Mouse (Mus musculus) forebrain, postnatal 0 days (tissue): ENCODE results near the gene Atg4d. TPM values are rescaled to one million over a fixed set of nuclear protein-coding genes. Genes with fewer than 3 reads are reported as not detected.
A peak's percentile ranks its signal among the peaks of the same experiment; 100 is the strongest.
"Not testable (repeated sequence)": the region's sequence is repeated elsewhere in the genome, so short reads cannot be mapped to it uniquely, and the experiment has no call there.

Source experiments
- ATAC-seq: fragments of 200-750 bp; cut with Nextera tagmentation; 2 replicates; pipeline ENCODE4 v1.8.0; 2017; ENCODE audit warnings: mild to moderate bottlenecking, moderate library complexity
- DNase-seq: peaks from one replicate; pipeline ENCODE4 v3.0.0-alpha.2; 2015
- H3K27ac ChIP-seq: fragments of 300-500 bp; sonication (generic); 2 replicates; pipeline ENCODE4 v1.5.1; 2014; ENCODE audit warnings: low read depth, mild to moderate bottlenecking, antibody characterized with exemption, low read length, moderate library complexity, mixed read lengths
- H3K27me3 ChIP-seq: fragments of 300-500 bp; sonication (generic); 2 replicates; pipeline ENCODE4 v1.6.1; 2014; ENCODE audit warnings: mild to moderate bottlenecking, low read length, mixed read lengths; ENCODE audit not compliant: insufficient read depth
- H3K36me3 ChIP-seq: fragments of 300-500 bp; sonication (generic); 2 replicates; pipeline ENCODE4 v1.6.1; 2014; ENCODE audit warnings: mild to moderate bottlenecking, moderate library complexity; ENCODE audit not compliant: insufficient read depth
- H3K4me1 ChIP-seq: fragments of 300-500 bp; sonication (generic); 2 replicates; pipeline ENCODE4 v1.6.1; 2014; ENCODE audit warnings: antibody characterized with exemption; ENCODE audit not compliant: insufficient read depth
- H3K4me2 ChIP-seq: fragments of 300-500 bp; sonication (generic); 2 replicates; pipeline ENCODE4 v1.6.1; 2014; ENCODE audit warnings: low read depth, mild to moderate bottlenecking, moderate library complexity
- H3K4me3 ChIP-seq: fragments of 300-500 bp; sonication (generic); 2 replicates; pipeline ENCODE4 v1.5.1; 2014; ENCODE audit warnings: low read depth, low read length, mixed read lengths
- H3K9ac ChIP-seq: fragments of 300-500 bp; sonication (generic); 2 replicates; pipeline ENCODE4 v1.6.1; 2014; ENCODE audit warnings: mild to moderate bottlenecking
- H3K9me3 ChIP-seq: fragments of 300-500 bp; sonication (generic); 2 replicates; pipeline ENCODE4 v1.6.1; 2016; ENCODE audit warnings: low read length
- CTCF ChIP-seq: sonication (generic); IDR thresholded peaks from 2 replicates; pipeline ENCODE4 v1.5.1; 2016; ENCODE audit warnings: antibody characterized with exemption, control low read depth, low read depth
- WGBS: fragments of 180-500 bp; shearing (Covaris S2); extraction: QIAGEN DNeasy Blood & Tissue Kit; methylation state at CpG from one replicate; pipeline ENCODE4 v1.1.7; 2014; 5-methylcytosine and 5-hydroxymethylcytosine counted together
- polyA plus RNA-seq: library from polyadenylated mRNA; unstranded; fragments of >200 nt; fragmentation: Nextera tagmentation; extraction: Ambion mirVana; gene quantifications from 2 replicates; pipeline ENCODE4 v1.2.1, GENCODE M21; 2015
- total RNA-seq: library from RNA; depleted of rRNA; stranded (reverse); fragments of >200 nt; gene quantifications from 2 replicates; pipeline ENCODE4 v1.2.3, GENCODE M21; 2014; rRNA removed

The Atg4d gene
- total and polyA plus RNA-seq, 2 experiments from 2014 or later: 18.7 to 26.4 TPM

GRCm38 (mm10) chr9:21320280-21320618, 55.2 kb downstream of the Atg4d start:
- no peak for TF ChIP-seq CTCF
- Histone ChIP-seq H3K27me3 (no peaks in the 10 kb centered on the region), H3K4me1 (peaks cover 6% of the 10 kb centered on the region; the same call in 1 of the 2 replicates), H3K27ac (no peak overlapping the region), H3K9me3 (no peaks in the 10 kb centered on the region), H3K9ac (peak overlapping the region; percentile 75), H3K4me3 (peak overlapping the region; percentile 67), H3K4me2 (peak overlapping the region; percentile 92), H3K36me3 (no peaks in the 10 kb centered on the region; the same call in 1 of the 2 replicates)
- WGBS: 13% methylated on average over 4 of the region's 4 CpGs
- peak; percentile 44 for ATAC-seq
- no peak for DNase-seq

- 0 out of 2 replicates have a peak, but pooled peaks have one; percentile 10 for TF ChIP-seq CTCF
- DNase-seq: peak; percentile 84
- Histone ChIP-seq H3K27me3 (no peaks in the 10 kb centered on the region), H3K9ac (peak within 1 kb of the TSS; percentile 75), H3K4me3 (peak within 1 kb of the TSS; percentile 67), H3K27ac (peak within 1 kb of the TSS; percentile 67; the same call in 1 of the 2 replicates), H3K36me3 (no peaks in the 10 kb centered on the region; the same call in 1 of the 2 replicates), H3K4me2 (peak within 1 kb of the TSS; percentile 92), H3K4me1 (peaks cover 6% of the 10 kb centered on the region; the same call in 1 of the 2 replicates), H3K9me3 (no peaks in the 10 kb centered on the region)
- ATAC-seq: peak; percentile 96
- under 1% methylated on average over 52 of the region's 52 CpGs for WGBS
These were observed 55.8 kb downstream of the Atg4d start, which contains the start of gene Slc44a2 for GRCm38 (mm10) chr9:21320619-21321512. Gene Slc44a2 (plus strand): TSS chr9:21320698.

- peak overlapping the region; percentile 75 for H3K9ac ChIP-seq
- H3K4me2 ChIP-seq: peak overlapping the region; percentile 92
- peaks cover 6% of the 10 kb centered on the region; the same call in 1 of the 2 replicates for H3K4me1 ChIP-seq
- H3K9me3 ChIP-seq: no peaks in the 10 kb centered on the region
- 11% methylated on average over 6 of the region's 6 CpGs for WGBS
- no peak overlapping the region for H3K27ac ChIP-seq
- H3K4me3 ChIP-seq: peak overlapping the region; percentile 67
- no peaks in the 10 kb centered on the region; the same call in 1 of the 2 replicates for H3K36me3 ChIP-seq
- ATAC-seq: no peak
- DNase-seq: peak; percentile 13
- no peaks in the 10 kb centered on the region for H3K27me3 ChIP-seq
- no peak for TF ChIP-seq CTCF
These were observed 56.4 kb downstream of the Atg4d start for GRCm38 (mm10) chr9:21321513-21321835.

- no peak overlapping the region for H3K4me3 ChIP-seq
- H3K36me3 ChIP-seq: no peaks in the 10 kb centered on the region; the same call in 1 of the 2 replicates
- H3K4me1 ChIP-seq: peaks cover 6% of the 10 kb centered on the region; the same call in 1 of the 2 replicates
- no peaks in the 10 kb centered on the region for H3K9me3 ChIP-seq
- no peak overlapping the region for H3K9ac ChIP-seq
- no peak for ATAC-seq
- no peak for DNase-seq
- 74% methylated on average over 19 of the region's 19 CpGs for WGBS
- peak overlapping the region; percentile 92 for H3K4me2 ChIP-seq
- TF ChIP-seq CTCF: no peak
- H3K27ac ChIP-seq: no peak overlapping the region
- no peaks in the 10 kb centered on the region for H3K27me3 ChIP-seq
These were observed 57.3 kb downstream of the Atg4d start for GRCm38 (mm10) chr9:21322211-21322916.

- H3K4me2 ChIP-seq, ATAC-seq: not testable (repeated sequence)
- WGBS: 91% methylated on average over 7 of the region's 8 CpGs
These were observed 57.8 kb downstream of the Atg4d start for GRCm38 (mm10) chr9:21322917-21323297.

GRCm38 (mm10) chr9:21324269-21324668, 59.2 kb downstream of the Atg4d start:
- Histone ChIP-seq H3K36me3 (no peaks in the 10 kb centered on the region; the same call in 1 of the 2 replicates), H3K4me1 (peaks cover 6% of the 10 kb centered on the region; the same call in 1 of the 2 replicates), H3K4me2 (no peak overlapping the region), H3K27ac (no peak overlapping the region), H3K9ac (no peak overlapping the region), H3K4me3 (no peak overlapping the region), H3K9me3 (no peaks in the 10 kb centered on the region), H3K27me3 (no peaks in the 10 kb centered on the region)
- 96% methylated on average over 11 of the region's 11 CpGs for WGBS
- TF ChIP-seq CTCF: no peak
- DNase-seq: no peak
- no peak for ATAC-seq

More at GRCm38 (mm10) chr9:21322917-21323297, 57.8 kb downstream of the Atg4d start:
- H3K4me1 ChIP-seq, DNase-seq, H3K36me3 ChIP-seq, H3K27ac ChIP-seq, H3K9ac ChIP-seq, H3K9me3 ChIP-seq, H3K27me3 ChIP-seq, H3K4me3 ChIP-seq: not testable (repeated sequence)

Other genes with a start within 250 kb of the Atg4d start
- 3.2 and 3.7 TPM in 2 replicates for gene Icam1, start 249.3 kb upstream of the Atg4d start, total RNA-seq
- 3.1 and 3.6 TPM in 2 replicates for gene Icam1, start 249.3 kb upstream of the Atg4d start, polyA plus RNA-seq
- not detected in 2 replicates for gene Icam4, start 235.9 kb upstream of the Atg4d start, total RNA-seq
- not detected in 2 replicates for gene Icam4, start 235.9 kb upstream of the Atg4d start, polyA plus RNA-seq
- gene Icam5, start 233.2 kb upstream of the Atg4d start, total RNA-seq: 17.2 and 19.4 TPM in 2 replicates
- 8.2 and 10.3 TPM in 2 replicates for gene Icam5, start 233.2 kb upstream of the Atg4d start, polyA plus RNA-seq
- not detected in 2 replicates for gene Zglp1, start 198.2 kb upstream of the Atg4d start, total RNA-seq
- gene Zglp1, start 198.2 kb upstream of the Atg4d start, polyA plus RNA-seq: 0.56 and 0.84 TPM in 2 replicates
- 1.5 and 2.6 TPM in 2 replicates for gene Gm49373, start 192.2 kb upstream of the Atg4d start, total RNA-seq
- gene Gm49373, start 192.2 kb upstream of the Atg4d start, polyA plus RNA-seq: 0.74 and 0.79 TPM in 2 replicates
- 63.2 and 69.2 TPM in 2 replicates for gene Fdx1l, start 191.7 kb upstream of the Atg4d start, total RNA-seq
- gene Fdx1l, start 191.7 kb upstream of the Atg4d start, polyA plus RNA-seq: 79.4 and 94.9 TPM in 2 replicates
- 0.43 and 3.4 TPM in 2 replicates for gene Gm38431, start 173.3 kb upstream of the Atg4d start, total RNA-seq
- 0.34 and 0.44 TPM in 2 replicates for gene Gm38431, start 173.3 kb upstream of the Atg4d start, polyA plus RNA-seq
- 24.5 and 40.3 TPM in 2 replicates for gene Raver1, start 173.3 kb upstream of the Atg4d start, total RNA-seq
- gene Raver1, start 173.3 kb upstream of the Atg4d start, polyA plus RNA-seq: 23.2 and 24.3 TPM in 2 replicates
- gene Tyk2, start 134.1 kb upstream of the Atg4d start, total RNA-seq: 9.4 and 11.0 TPM in 2 replicates
- gene Tyk2, start 134.1 kb upstream of the Atg4d start, polyA plus RNA-seq: 3.8 and 5.0 TPM in 2 replicates
- 39.5 and 42.1 TPM in 2 replicates for gene Cdc37, start 115.3 kb upstream of the Atg4d start, total RNA-seq
- 186 and 191 TPM in 2 replicates for gene Cdc37, start 115.3 kb upstream of the Atg4d start, polyA plus RNA-seq
- 19.8 and 20.0 TPM in 2 replicates for gene Pde4a, start 99.6 kb upstream of the Atg4d start, total RNA-seq
- gene Pde4a, start 99.6 kb upstream of the Atg4d start, polyA plus RNA-seq: 26.2 and 41.6 TPM in 2 replicates
- gene Keap1, start 25.9 kb upstream of the Atg4d start, total RNA-seq: 68.9 and 72.7 TPM in 2 replicates
- 60.0 and 67.0 TPM in 2 replicates for gene Keap1, start 25.9 kb upstream of the Atg4d start, polyA plus RNA-seq
- gene S1pr5, start 16.9 kb upstream of the Atg4d start, total RNA-seq: 2.7 and 2.8 TPM in 2 replicates
- 1.9 and 2.3 TPM in 2 replicates for gene S1pr5, start 16.9 kb upstream of the Atg4d start, polyA plus RNA-seq
- gene Kri1, start 22.7 kb downstream of the Atg4d start, total RNA-seq: 27.6 and 28.1 TPM in 2 replicates
- 7.1 and 11.9 TPM in 2 replicates for gene Kri1, start 22.7 kb downstream of the Atg4d start, polyA plus RNA-seq
- gene Cdkn2d, start 26.1 kb downstream of the Atg4d start, total RNA-seq: 65.1 and 69.4 TPM in 2 replicates
- 104 and 118 TPM in 2 replicates for gene Cdkn2d, start 26.1 kb downstream of the Atg4d start, polyA plus RNA-seq
- 2.6 and 4.2 TPM in 2 replicates for gene Ap1m2, start 47.0 kb downstream of the Atg4d start, total RNA-seq
- gene Ap1m2, start 47.0 kb downstream of the Atg4d start, polyA plus RNA-seq: 2.4 and 2.9 TPM in 2 replicates
- gene Slc44a2, start 55.4 kb downstream of the Atg4d start, total RNA-seq: 55.2 and 63.1 TPM in 2 replicates
- gene Slc44a2, start 55.4 kb downstream of the Atg4d start, polyA plus RNA-seq: 40.8 and 48.9 TPM in 2 replicates
- gene Ilf3, start 102.6 kb downstream of the Atg4d start, total RNA-seq: 114 and 135 TPM in 2 replicates
- 191 and 214 TPM in 2 replicates for gene Ilf3, start 102.6 kb downstream of the Atg4d start, polyA plus RNA-seq
- gene Qtrt1, start 146.5 kb downstream of the Atg4d start, total RNA-seq: 37.7 and 51.7 TPM in 2 replicates
- gene Qtrt1, start 146.5 kb downstream of the Atg4d start, polyA plus RNA-seq: 34.8 and 43.9 TPM in 2 replicates
- 65.6 and 68.5 TPM in 2 replicates for gene Dnm2, start 159.6 kb downstream of the Atg4d start, total RNA-seq
- 56.0 and 64.0 TPM in 2 replicates for gene Dnm2, start 159.6 kb downstream of the Atg4d start, polyA plus RNA-seq
- 44.2 and 45.1 TPM in 2 replicates for gene Tmed1, start 245.0 kb downstream of the Atg4d start, total RNA-seq
- 51.9 and 52.8 TPM in 2 replicates for gene Tmed1, start 245.0 kb downstream of the Atg4d start, polyA plus RNA-seq